Mouse (Mus musculus) embryonic facial prominence, embryonic 12.5 days (tissue): ENCODE results near the gene Tmbim6. TPM values are rescaled to one million over a fixed set of nuclear protein-coding genes. Genes with fewer than 3 reads are reported as not detected.

Source experiments
- ATAC-seq: fragments of 200-750 bp; cut with Nextera tagmentation; 2 replicates; pipeline ENCODE4 v1.8.0; 2017; ENCODE audit not compliant: insufficient number of reproducible peaks, insufficient read depth, low FRiP score, low TSS enrichment
- H3K27ac ChIP-seq: fragments of 300-500 bp; sonication (generic); 2 replicates; pipeline ENCODE4 v1.5.1; 2016; ENCODE audit warnings: mild to moderate bottlenecking
- H3K27me3 ChIP-seq: fragments of 300-500 bp; sonication (generic); 2 replicates; pipeline ENCODE4 v1.6.1; 2016; ENCODE audit warnings: mild to moderate bottlenecking, moderate library complexity
- H3K36me3 ChIP-seq: fragments of 300-500 bp; sonication (generic); 2 replicates; pipeline ENCODE4 v1.6.1; 2016; ENCODE audit warnings: mild to moderate bottlenecking
- H3K4me1 ChIP-seq: fragments of 300-500 bp; sonication (generic); 2 replicates; pipeline ENCODE4 v1.6.1; 2016
- H3K4me2 ChIP-seq: fragments of 300-500 bp; sonication (generic); replicated peaks from 2 replicates; pipeline ENCODE4 v1.6.1; 2016; ENCODE audit warnings: mild to moderate bottlenecking, moderate library complexity
- H3K4me3 ChIP-seq: fragments of 300-500 bp; sonication (generic); 2 replicates; pipeline ENCODE4 v1.5.1; 2016; ENCODE audit warnings: mild to moderate bottlenecking
- H3K9ac ChIP-seq: fragments of 300-500 bp; sonication (generic); 2 replicates; pipeline ENCODE4 v1.6.1; 2016; ENCODE audit warnings: mild to moderate bottlenecking, moderate library complexity
- H3K9me3 ChIP-seq: fragments of 300-500 bp; sonication (generic); 2 replicates; pipeline ENCODE4 v1.6.1; 2016; ENCODE audit warnings: mild to moderate bottlenecking, moderate library complexity
- WGBS: fragments of 180-500 bp; shearing (Covaris S2); methylation state at CpG from one replicate; pipeline ENCODE4 v1.1.7; 2016; 5-methylcytosine and 5-hydroxymethylcytosine counted together
- polyA plus RNA-seq: library from polyadenylated mRNA; unstranded; fragments of >200 nt; fragmentation: Nextera tagmentation; extraction: Ambion mirVana; gene quantifications from 2 replicates; pipeline ENCODE4 v1.2.1, GENCODE M21; 2016

Tmbim6 gene
- polyA plus RNA-seq, 1 experiment from 2014 or later, result 268 TPM

- Histone ChIP-seq H3K36me3 (peaks cover 22% of the 10 kb centered on the region), H3K4me1 (peaks cover 27% of the 10 kb centered on the region), H3K4me2 (peak overlapping the region; percentile 65), H3K4me3 (peak overlapping the region; percentile 86), H3K9ac (peak overlapping the region; percentile 78), H3K27me3 (no peaks in the 10 kb centered on the region), H3K9me3 (no peaks in the 10 kb centered on the region), H3K27ac (peak overlapping the region; percentile 88)
- ATAC-seq, result no peak
- 15% methylated on average over 7 of the region's 7 CpGs for WGBS
Observed at GRCm38 (mm10) chr15:99456338-99456962, 63.8 kb downstream of the Tmbim6 start.

GRCm38 (mm10) chr15:99456963-99457605 is 64.4 kb downstream of the Tmbim6 start:
- Histone ChIP-seq H3K9ac (peak overlapping the region; percentile 78), H3K4me1 (peaks cover 27% of the 10 kb centered on the region), H3K9me3 (no peaks in the 10 kb centered on the region), H3K4me3 (peak overlapping the region; percentile 86), H3K27ac (peak overlapping the region; percentile 88), H3K4me2 (peak overlapping the region; percentile 65), H3K36me3 (peaks cover 16% of the 10 kb centered on the region), H3K27me3 (no peaks in the 10 kb centered on the region)
- ATAC-seq, result peak; percentile 61
- under 1% methylated on average over 39 of the region's 43 CpGs for WGBS

DNA sequence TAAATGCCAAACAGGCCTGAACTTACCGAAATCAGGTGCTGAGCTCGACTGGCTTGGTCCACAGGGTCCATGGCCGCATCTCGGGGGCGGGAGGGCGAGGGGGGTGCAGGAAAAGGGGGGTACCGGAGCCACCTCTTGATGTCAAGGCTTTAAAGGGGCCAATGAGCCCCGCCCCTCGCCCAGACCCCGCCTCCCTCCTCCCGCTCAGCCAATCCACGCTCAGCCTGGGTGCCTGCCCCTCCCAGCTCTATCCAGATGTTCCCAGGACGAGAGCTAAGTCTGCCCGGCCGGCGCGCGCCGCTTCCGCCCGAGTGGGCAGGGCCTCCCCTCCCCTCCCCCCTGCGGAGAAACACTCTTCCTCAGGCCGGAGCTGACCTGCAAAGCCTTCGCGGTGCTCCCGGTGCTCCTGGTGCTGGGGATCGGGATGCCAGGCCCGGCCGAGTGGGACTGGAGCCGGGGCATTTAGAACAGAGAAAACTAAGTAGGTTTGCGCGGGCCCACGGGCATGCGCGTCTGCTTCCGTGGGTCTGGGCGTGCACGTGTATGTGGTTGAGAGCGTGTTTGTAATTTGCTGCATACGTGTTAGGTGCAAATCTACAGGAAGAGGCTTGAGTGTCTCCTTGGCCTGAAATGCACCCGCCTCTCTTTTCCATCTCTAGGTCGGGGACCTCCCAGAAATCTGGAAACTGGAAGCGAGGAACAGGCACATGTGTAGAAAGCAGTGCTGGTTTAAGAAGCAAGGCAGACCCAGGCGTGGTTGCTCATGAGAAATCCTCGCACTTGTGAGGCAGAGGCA is 65.1 kb downstream of the Tmbim6 start, which contains the start of gene Nckap5l:
Gene Nckap5l, minus strand, starts transcription at position 143 of the 796 bp plus-strand sequence.
- H3K27ac ChIP-seq, result peak within 1 kb of the TSS; percentile 88
- H3K4me3 ChIP-seq, result peak within 1 kb of the TSS; percentile 86
- under 1% methylated on average over 44 of the region's 45 CpGs for WGBS
- peaks cover 27% of the 10 kb centered on the region for H3K4me1 ChIP-seq
- ATAC-seq, result peak; percentile 90
- H3K9ac ChIP-seq, result peak within 1 kb of the TSS; percentile 78
- H3K36me3 ChIP-seq, result peaks cover 9% of the 10 kb centered on the region; the same call in 1 of the 2 replicates
- H3K27me3 ChIP-seq, result no peaks in the 10 kb centered on the region
- no peaks in the 10 kb centered on the region for H3K9me3 ChIP-seq
- peak within 1 kb of the TSS; percentile 65 for H3K4me2 ChIP-seq

Other genes starting within 250 kb of the Tmbim6 start
- gene Kcnh3, start 168.0 kb upstream of the Tmbim6 start, polyA plus RNA-seq, result 0.81 and 1.2 TPM in 2 replicates
- gene Mcrs1, start 140.9 kb upstream of the Tmbim6 start, polyA plus RNA-seq, result 159 and 160 TPM in 2 replicates
- 79.5 and 80.0 TPM in 2 replicates for gene Prpf40b, start 97.8 kb upstream of the Tmbim6 start, polyA plus RNA-seq
- gene Fam186b, start 97.0 kb upstream of the Tmbim6 start, polyA plus RNA-seq, result 0.09 and 0.32 TPM in 2 replicates
- gene Fmnl3, start 22.4 kb upstream of the Tmbim6 start, polyA plus RNA-seq, result 32.6 and 37.0 TPM in 2 replicates
- 11.6 and 12.3 TPM in 2 replicates for gene Nckap5l, start 64.9 kb downstream of the Tmbim6 start, polyA plus RNA-seq
- gene Bcdin3d, start 81.8 kb downstream of the Tmbim6 start, polyA plus RNA-seq, result 14.6 and 16.3 TPM in 2 replicates
- 0.36 and 1.0 TPM in 2 replicates for gene Faim2, start 135.3 kb downstream of the Tmbim6 start, polyA plus RNA-seq
- not detected in 2 replicates for gene Aqp2, start 186.2 kb downstream of the Tmbim6 start, polyA plus RNA-seq
- 0.33 TPM in 1 of 2 replicates, not detected in the other for gene Aqp5, start 197.9 kb downstream of the Tmbim6 start, polyA plus RNA-seq
- 0.08 TPM in 1 of 2 replicates, not detected in the other for gene Aqp6, start 208.5 kb downstream of the Tmbim6 start, polyA plus RNA-seq